Mouse (Mus musculus) right cerebral cortex, postnatal 4 days (tissue): Measurements from ENCODE around the gene Pla2g12a.

Experiments
- DNase-seq: peaks from one replicate; pipeline ENCODE4 v3.0.0-alpha.2; 2022

Gene Pla2g12a

GRCm38 (mm10) chr3:129878405-129879021 is at the start of gene Pla2g12a:
Gene Pla2g12a (plus strand): TSS chr3:129878606.
- peak; percentile 95 for DNase-seq

GRCm38 (mm10) chr3:129830626-129831025 is 47.8 kb upstream of the Pla2g12a start:
- DNase-seq: peak; percentile 45

DNA sequence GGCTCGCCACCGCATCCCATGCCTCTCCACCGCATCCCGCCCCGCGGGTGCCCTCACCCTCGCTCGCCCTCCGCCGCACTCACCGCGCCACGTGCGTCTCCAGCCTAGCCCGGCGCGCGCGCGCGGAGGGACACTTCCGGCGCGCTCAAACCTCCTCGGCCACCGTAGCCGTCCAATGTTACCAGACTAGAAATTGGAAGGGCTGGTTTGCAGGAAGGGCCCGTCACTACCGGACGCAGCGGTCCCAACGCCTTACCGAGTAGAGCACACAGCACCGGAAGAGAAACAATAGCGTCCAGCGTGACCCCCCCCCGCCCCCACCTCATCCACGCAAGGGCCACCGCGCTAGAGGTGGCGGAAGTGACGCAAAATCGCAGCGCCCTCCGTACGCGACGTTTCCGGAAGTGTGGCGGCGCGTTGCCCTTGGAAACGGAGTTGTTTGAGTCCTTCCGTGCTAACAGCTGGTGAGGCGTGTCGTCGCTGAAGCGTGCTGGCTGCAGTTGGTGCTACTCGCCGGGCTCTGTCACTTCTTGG is 47.3 kb upstream of the Pla2g12a start, which contains the start of gene Gar1:
Gar1 (minus strand) TSS at position 362 of the 534 bp plus-strand sequence.
- DNase-seq: peak; percentile 92

GRCm38 (mm10) chr3:129835388-129835934 is 42.9 kb upstream of the Pla2g12a start, which contains the start of gene Cfi:
Gene Cfi (plus strand): TSS chr3:129835884.
- no peak for DNase-seq

DNA sequence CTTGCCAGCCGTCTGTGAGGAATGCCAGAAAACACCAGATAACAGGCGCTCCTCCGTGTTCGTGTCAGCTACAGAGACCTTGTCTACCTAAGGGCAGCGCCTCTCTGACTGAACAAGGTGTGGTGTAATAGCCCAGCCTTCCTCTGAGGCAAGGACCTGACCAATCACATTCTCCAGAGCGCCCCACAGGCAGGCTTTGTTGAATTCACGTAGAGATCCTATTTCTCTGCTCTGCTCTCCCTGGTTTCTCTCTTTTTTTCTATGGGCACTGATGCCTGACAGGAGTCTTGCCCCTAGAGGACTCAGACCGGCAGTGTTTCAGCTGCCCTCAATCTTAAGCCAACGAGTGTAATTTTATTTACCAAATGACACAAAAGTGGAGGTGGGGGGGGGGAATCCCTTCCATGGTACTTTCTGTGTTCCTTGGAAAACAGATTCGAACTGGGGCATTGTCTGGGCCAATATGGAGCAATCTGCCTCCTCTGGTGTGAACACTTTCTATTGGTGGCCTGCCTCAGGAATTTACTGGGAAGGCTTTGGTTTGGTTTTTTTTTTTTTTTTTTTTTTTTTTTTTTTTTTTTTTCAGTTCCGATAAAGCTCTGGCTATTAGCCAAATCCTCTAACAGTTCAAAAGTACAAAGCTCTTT is 42.2 kb upstream of the Pla2g12a start:
- no peak for DNase-seq

GRCm38 (mm10) chr3:129836965-129837364 is 41.4 kb upstream of the Pla2g12a start:
- no peak for DNase-seq

DNA sequence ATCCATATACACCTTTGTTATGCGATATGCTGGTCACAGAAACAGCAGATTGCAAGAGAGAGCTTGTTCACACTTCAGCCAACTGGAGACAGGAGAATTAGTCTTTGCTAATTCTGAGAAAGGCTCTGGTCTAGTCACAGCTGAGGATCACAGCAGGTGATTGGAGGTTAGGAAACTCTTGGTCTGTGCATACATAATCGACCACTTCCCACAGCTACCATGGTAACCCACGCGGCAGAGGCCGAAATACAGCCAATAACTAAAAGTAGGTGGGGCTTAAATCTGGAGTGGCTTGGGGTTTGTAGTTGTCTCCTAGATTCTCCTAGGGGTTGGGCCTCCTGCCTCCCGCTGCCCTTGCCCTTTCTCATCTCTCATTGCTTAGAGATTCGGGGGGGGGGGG is 40.4 kb upstream of the Pla2g12a start:
- DNase-seq: no peak

- no peak for DNase-seq
Measured at GRCm38 (mm10) chr3:129845868-129846267, 32.5 kb upstream of the Pla2g12a start.

DNA sequence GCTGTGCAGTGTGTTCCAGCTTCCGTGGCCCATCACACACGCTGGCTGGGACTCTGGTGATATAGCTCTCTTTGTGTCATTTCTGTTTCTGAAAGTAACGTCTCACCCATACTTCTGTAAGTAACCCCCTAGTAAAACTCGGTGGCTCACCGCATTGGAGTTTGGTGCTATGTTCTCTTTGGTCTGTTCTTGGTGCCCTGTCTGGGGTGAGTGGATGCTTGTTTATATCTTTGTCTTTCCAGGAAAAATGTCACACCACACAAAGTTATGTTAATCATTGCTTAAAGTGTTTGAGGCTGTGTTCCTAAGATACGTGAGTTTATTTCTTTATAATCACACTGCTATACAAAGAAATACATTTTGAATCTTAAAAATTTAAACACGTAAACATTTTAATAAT is 31.6 kb upstream of the Pla2g12a start:
- no peak for DNase-seq

DNA sequence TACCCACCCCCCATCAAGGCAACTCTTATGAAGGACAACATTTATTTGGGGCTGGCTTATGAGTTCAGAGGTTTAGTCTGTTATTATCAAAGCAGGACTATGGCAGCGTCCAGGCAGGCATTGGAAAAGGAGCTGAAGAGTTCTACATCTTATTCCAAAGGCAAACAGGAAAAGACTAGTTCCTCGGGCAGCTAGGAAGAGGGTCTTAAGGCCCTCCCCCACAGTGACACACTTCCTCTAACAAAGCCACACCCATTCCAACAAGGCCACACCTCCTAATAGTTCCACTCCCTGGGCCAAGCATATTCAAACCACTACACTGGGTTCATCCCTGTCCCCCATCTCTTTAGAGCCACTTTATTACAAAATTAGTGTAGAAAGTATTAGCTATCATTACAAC is 15.8 kb upstream of the Pla2g12a start:
- no peak for DNase-seq

- DNase-seq: peak; percentile 39
Measured at GRCm38 (mm10) chr3:129863698-129864097, 14.7 kb upstream of the Pla2g12a start.

DNA sequence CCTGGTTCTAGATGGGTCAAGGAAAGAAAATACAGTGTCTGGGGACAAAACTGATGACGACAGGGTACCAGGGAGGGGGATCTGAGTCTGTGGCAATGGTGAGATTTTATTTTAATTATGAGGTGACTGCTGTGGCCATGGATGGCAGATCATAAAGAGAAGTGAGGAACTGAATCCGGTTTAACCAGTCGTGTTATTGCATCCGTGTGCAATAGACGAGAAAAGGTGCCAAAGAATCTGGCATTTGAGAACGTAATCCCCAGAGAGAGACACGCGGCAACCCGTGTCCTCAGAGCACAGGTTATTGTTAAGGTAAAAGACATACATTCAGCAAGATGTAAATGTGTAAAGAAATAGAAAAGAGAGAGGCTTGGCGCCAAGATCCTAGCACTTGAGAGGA is 1.1 kb upstream of the Pla2g12a start:
- no peak for DNase-seq

- no peak for DNase-seq
Measured at GRCm38 (mm10) chr3:129879131-129879757, 838 bp downstream of the Pla2g12a start.

- no peak for DNase-seq
Measured at GRCm38 (mm10) chr3:129879913-129880312, 1.5 kb downstream of the Pla2g12a start.

DNA sequence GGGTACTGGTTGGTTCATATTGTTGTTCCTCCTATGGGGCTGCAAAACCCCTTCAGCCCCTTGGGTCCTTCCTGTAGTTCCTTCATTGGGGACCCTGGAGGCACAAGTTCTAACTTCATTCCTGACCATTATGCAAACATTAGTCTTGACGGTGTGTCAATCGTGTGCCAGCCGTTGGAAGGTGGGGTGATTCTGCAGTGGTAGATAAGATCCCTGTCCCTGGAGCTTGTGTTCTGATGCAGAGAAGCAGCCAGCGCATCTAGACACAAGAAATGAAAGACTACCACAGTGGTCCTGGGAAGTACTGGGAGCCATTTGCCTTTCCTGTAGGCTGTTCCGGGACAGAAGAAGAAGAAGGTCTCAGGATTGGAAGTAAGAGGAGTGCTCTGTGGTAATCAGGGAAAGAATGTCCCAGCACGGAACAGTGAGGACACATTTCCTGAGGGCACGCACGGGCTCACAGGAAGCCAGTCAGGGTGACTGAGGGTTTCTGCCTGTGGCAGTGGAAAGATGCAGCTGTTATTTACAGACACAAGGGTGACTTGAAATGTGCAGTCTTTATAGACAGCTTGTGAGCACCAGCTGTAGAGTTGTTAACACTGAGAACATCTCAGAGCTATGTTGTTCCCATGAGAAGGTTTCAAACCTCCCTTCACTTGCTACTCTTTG is 2.7 kb downstream of the Pla2g12a start:
- DNase-seq: no peak

DNA sequence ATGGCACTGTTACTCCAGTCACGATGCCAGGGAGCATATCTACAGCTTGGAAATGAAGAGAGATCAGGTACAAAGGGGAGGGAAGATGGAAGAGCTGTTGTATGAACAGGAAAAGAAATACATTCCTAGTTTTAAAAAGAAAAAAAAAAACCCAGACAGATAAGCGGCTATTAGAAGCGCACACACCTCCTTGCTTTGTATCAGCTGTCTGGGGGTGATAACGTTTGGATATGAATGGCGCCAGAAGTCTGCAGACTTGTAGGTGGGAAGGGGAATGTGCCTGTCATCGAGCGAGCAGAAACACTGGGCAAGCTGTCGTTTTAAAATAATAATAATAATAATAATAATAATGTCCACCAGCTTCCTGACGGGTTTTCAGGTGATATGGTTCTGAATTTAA is 7.2 kb downstream of the Pla2g12a start:
- no peak for DNase-seq

DNA sequence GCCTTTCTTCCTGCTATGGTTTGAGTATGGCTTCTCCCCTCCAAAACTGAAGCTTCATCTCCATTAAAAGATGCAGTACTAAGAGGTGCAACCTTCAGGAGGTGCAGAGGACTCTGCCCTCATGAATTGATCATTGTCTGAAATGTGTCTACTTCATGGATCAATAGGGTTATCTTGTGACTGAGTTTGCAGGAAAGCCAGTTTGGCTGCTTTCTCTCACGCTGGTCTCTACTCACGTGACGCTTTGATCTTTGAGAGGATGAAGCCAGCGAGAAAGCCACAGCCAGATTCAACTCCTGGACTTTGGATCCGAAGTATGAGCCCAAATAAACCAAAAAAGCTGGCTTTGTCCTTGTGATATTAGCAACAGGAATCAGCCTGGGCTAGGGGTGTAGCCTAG is 8.0 kb downstream of the Pla2g12a start:
- no peak for DNase-seq

DNA sequence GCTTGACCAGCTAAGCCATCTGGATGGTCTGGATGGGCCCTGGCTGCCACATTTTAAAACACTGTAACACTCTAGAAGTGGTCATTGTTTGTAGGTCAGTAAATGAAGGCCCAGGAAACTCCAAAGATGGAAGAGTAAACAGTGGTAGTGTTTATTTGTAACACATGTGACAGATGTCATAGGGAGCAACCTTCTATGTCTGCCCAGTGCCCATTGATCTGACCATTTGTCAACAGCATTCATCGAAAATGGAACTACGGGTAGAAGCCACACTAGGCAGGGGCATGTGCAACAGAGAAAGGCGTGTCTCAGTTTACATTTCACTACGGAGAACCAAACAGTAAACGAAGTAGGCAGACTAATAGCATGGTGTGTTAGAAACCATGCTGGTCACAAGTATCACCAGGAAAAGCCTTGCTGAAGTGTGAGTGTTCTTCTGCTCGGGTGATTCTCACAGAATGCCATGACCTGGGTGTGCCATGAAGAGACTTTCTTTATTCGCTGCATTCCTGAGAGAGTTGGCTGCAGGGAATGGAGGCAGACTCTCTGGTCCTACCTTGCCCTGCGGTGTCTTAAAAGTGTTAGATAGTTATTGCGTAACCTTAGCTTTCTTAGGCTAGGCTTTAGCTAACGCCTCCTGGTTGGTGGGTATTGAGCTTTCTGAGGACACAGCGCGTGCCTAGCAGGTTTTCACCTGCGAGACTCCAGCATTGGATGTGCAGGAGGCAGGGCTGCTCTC is 9.5 kb downstream of the Pla2g12a start:
- no peak for DNase-seq

DNA sequence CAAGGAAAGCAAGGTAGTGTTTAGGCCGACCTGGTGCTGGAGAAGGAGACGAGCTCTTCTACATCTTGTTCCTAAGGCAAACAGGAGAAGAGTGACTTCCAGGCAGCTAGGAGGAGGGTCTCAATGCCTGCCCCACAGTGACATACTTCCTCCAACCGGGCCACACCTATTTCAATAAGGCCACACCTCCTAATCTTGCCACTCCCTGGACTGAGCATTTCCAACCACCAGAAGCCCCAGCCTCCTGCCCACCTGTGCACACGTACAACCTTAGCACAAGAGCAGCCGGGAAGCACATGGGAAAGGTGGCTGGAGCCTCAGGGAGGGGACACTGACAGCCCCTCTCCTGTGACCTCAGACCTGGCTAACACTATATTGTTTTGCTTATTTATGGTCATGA is 13.6 kb downstream of the Pla2g12a start:
- no peak for DNase-seq

GRCm38 (mm10) chr3:129893143-129893542 is 14.7 kb downstream of the Pla2g12a start:
- no peak for DNase-seq

DNA sequence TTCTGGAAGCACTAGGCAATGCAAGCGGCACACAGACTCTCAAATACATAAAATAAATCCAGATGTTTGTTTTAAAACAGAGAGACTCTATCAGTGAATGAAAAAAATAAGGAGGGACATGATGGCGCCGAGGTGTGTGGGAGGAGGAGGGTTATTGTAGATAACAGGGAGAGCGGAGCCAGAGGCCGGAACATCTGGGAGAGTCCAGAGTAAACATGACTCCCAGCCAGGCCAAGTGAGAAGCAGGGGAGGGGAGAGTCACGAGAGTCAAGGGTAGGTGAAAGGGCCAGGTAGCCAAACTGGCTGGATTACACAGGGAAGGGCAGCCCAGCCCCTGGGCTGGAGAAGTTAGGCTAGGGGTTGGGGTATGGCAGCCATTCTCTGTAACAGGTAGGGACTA is 18.2 kb downstream of the Pla2g12a start:
- DNase-seq: no peak

DNA sequence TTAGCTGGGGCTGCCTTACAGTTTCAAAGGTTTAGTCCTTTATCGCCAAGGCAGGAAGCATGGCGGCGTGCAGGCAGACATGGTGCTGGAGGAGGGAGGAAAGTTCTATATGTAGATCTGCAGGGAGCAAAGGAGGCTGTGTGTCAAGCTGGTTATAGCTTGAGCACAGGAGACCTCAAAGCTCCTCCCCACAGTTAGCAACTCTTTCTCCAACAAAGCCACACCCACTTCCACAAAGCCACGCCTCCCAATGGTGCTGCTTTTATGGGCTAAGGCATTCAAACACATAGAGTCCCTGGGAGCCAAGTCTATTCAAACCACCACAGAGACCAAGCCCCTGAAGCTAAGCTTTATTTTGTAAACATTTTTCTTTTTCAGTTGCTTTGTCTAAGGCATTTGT is 20.5 kb downstream of the Pla2g12a start:
- no peak for DNase-seq
